Mouse (Mus musculus): ENCODE measurements around the gene 6430548M08Rik. TPM values are rescaled to one million over a fixed set of nuclear protein-coding genes. Genes with fewer than 3 reads are reported as not detected.

Gene 6430548M08Rik
- total and polyA plus RNA-seq, 3 experiments = 0.05 to 4.4 TPM; not detected in 1

DNA sequence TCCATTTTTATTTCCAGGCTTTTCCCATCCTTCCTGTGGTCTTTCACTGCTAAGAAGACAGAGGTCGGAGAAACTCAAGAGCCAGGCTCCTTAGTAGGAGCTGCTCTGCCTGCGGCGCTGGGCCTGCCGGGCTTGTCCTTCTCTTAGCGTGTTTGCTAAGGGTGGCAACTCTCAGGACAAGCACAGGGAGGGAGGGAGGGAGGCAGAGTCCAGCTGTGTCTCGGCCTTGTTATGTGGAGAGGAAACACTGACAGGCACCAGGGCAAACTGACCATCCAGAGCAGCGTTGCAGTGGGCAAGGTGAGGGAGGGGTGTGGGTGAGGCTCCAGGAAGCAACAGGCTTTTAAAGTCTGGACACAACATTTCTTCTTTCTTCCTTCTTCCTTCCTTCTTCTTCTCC, 24.4 kb upstream of the 6430548M08Rik start:
- no peak for ATAC-seq (ENCODE audit: extremely low read depth, insufficient number of reproducible peaks, low FRiP score, poor library complexity, severe bottlenecking)
- H3K4me1 ChIP-seq (ENCODE audit: insufficient read depth, low read depth, low read length) = no peaks in the 10 kb centered on the region
- peaks cover 12% of the 10 kb centered on the region for H3K9me3 ChIP-seq (replicated peaks)
- H3K36me3 ChIP-seq (replicated peaks) = peaks cover 90% of the 10 kb centered on the region
- no peaks in the 10 kb centered on the region for H3K27me3 ChIP-seq (ENCODE audit: insufficient read depth, low read length)
- TF ChIP-seq CTCF (IDR thresholded peaks at IDR 0.05; ENCODE audit: low read depth, low read length) (no peak), POLR2AphosphoS5 (IDR thresholded peaks at IDR 0.05; ENCODE audit: insufficient replicate concordance, low read depth, low read length) (no peak), GATA2 (IDR thresholded peaks at IDR 0.05; ENCODE audit: borderline replicate concordance, low read depth, low read length) (no peak)
- DNase-seq (ENCODE audit: low spot score) = no peak
- H3K4me3 ChIP-seq (ENCODE audit: low read depth, low read length) = no peak overlapping the region

DNA sequence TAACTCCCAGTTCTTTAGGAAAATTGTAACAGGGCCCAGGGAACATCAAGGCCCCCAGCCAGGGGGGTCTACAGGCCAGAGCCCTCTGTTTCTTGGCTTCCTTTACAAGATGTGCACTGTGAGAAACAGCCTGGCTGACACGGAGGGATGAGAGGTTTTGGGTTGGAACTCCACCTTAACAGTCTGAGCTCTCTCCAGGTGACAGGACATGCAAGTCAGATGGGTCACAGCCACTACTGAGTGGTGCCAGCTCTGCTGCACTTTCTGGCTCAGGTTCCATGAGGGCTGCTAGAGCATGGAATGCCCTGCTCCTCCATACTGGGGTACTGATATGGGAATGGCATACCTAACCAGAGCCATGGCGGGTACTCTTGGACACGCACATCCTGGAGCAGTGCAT, 22.9 kb upstream of the 6430548M08Rik start:
- peaks cover 12% of the 10 kb centered on the region for H3K9me3 ChIP-seq (replicated peaks)
- DNase-seq (ENCODE audit: low spot score) = no peak
- ATAC-seq (ENCODE audit: extremely low read depth, insufficient number of reproducible peaks, low FRiP score, poor library complexity, severe bottlenecking) = no peak
- H3K4me3 ChIP-seq (ENCODE audit: low read depth, low read length) = no peak overlapping the region
- no peaks in the 10 kb centered on the region for H3K4me1 ChIP-seq (ENCODE audit: insufficient read depth, low read depth, low read length)
- H3K27me3 ChIP-seq (ENCODE audit: insufficient read depth, low read length) = no peaks in the 10 kb centered on the region
- TF ChIP-seq GATA2 (IDR thresholded peaks at IDR 0.05; ENCODE audit: borderline replicate concordance, low read depth, low read length) = no peak
- TF ChIP-seq CTCF (IDR thresholded peaks at IDR 0.05; ENCODE audit: low read depth, low read length) = no peak
- TF ChIP-seq POLR2AphosphoS5 (IDR thresholded peaks at IDR 0.05; ENCODE audit: insufficient replicate concordance, low read depth, low read length) = no peak
- peaks cover 90% of the 10 kb centered on the region for H3K36me3 ChIP-seq (replicated peaks)

DNA sequence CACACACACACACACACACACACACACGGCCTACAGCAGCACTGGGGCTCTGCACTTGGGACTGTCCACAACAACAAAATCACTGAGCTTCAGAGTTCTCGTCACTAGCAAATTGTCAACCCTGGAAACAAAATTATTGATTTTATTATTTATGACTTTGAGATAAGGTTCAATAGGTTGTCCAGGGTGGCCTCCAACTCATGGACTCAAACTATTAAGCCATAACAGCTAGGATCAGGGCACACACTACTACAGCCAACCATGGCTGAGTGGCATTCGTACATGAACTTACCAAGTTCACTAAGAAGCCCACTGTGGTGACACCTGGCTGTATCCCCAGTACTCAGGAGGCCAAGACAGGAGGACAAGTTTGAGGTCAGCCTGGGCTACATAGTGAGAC, 20.8 kb upstream of the 6430548M08Rik start:
- Histone ChIP-seq H3K4me3 (ENCODE audit: low read depth, low read length) (no peak overlapping the region), H3K36me3 (replicated peaks) (peaks cover 90% of the 10 kb centered on the region), H3K4me1 (ENCODE audit: insufficient read depth, low read depth, low read length) (peaks cover 12% of the 10 kb centered on the region; the same call in 1 of the 2 replicates), H3K9me3 (replicated peaks) (peaks cover 12% of the 10 kb centered on the region), H3K27me3 (ENCODE audit: insufficient read depth, low read length) (no peaks in the 10 kb centered on the region)
- no peak for ATAC-seq (ENCODE audit: extremely low read depth, insufficient number of reproducible peaks, low FRiP score, poor library complexity, severe bottlenecking)
- TF ChIP-seq CTCF (IDR thresholded peaks at IDR 0.05; ENCODE audit: low read depth, low read length) (no peak), TAL1 (conservative IDR thresholded peaks at IDR 0.05; ENCODE audit: low read depth, low read length) (no peak), GATA1 (IDR thresholded peaks at IDR 0.05; ENCODE audit: borderline replicate concordance, low read length) (no peak), GATA2 (IDR thresholded peaks at IDR 0.05; ENCODE audit: borderline replicate concordance, low read depth, low read length) (no peak)
- no peak for DNase-seq (ENCODE audit: low spot score)

DNA sequence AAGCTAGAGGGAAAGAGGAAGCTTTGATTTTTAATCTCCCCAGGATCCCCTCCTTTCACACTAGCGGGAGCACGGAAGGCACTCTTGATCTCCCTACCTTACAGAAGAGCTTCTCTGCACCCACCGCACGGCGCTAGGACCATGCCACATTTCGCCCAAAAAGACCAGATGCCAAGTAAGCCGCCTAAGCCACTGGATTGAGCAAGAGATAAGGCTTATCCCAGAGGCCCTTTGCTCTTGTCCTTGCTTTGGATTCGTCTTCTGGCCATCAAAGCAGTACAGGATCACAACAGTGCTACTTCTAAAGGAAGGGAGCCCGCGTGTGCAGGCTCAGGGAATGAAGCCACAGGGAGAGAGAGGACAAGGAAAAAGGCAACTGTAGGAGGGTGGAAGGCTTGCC, 19.2 kb upstream of the 6430548M08Rik start:
- TF ChIP-seq GATA2 (IDR thresholded peaks at IDR 0.05; ENCODE audit: borderline replicate concordance, low read depth, low read length) (no peak), POLR2AphosphoS5 (IDR thresholded peaks at IDR 0.05; ENCODE audit: insufficient replicate concordance, low read depth, low read length) (no peak), CTCF (IDR thresholded peaks at IDR 0.05; ENCODE audit: low read depth, low read length) (no peak), TAL1 (conservative IDR thresholded peaks at IDR 0.05; ENCODE audit: low read depth, low read length) (no peak), GATA1 (IDR thresholded peaks at IDR 0.05; ENCODE audit: borderline replicate concordance, low read length) (no peak)
- DNase-seq (ENCODE audit: low spot score) (no peak), ATAC-seq (ENCODE audit: extremely low read depth, insufficient number of reproducible peaks, low FRiP score, poor library complexity, severe bottlenecking) (no peak)
- Histone ChIP-seq H3K36me3 (replicated peaks) (peaks cover 90% of the 10 kb centered on the region), H3K27me3 (ENCODE audit: insufficient read depth, low read length) (no peaks in the 10 kb centered on the region), H3K4me3 (ENCODE audit: low read depth, low read length) (no peak overlapping the region), H3K9me3 (replicated peaks) (peaks cover 12% of the 10 kb centered on the region), H3K4me1 (ENCODE audit: insufficient read depth, low read depth, low read length) (peaks cover 26% of the 10 kb centered on the region)

DNA sequence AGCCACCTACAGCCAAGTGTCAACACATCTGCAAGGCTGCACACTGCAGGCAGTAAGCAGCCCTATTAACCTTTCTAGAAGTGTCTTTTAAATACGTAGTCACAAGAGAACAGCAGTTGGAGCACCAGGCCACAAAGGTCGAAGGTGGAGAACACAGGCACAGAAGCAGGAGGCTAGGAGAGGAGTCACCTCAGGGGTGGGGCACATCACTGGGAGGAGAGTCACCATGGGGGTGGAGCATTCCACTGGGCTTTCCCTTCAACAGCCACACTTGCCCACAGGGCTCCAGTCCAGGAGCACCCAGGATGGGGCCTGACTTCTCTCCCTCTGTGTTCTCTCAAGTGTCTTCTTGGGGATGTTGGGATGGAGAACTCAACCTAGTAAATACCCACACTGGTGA, 17.5 kb upstream of the 6430548M08Rik start:
- no peak overlapping the region for H3K4me3 ChIP-seq (ENCODE audit: low read depth, low read length)
- no peak for ATAC-seq (ENCODE audit: extremely low read depth, insufficient number of reproducible peaks, low FRiP score, poor library complexity, severe bottlenecking)
- peaks cover 75% of the 10 kb centered on the region for H3K36me3 ChIP-seq (replicated peaks)
- TF ChIP-seq GATA1 (IDR thresholded peaks at IDR 0.05; ENCODE audit: borderline replicate concordance, low read length) (no peak), GATA2 (IDR thresholded peaks at IDR 0.05; ENCODE audit: borderline replicate concordance, low read depth, low read length) (no peak), CTCF (IDR thresholded peaks at IDR 0.05; ENCODE audit: low read depth, low read length) (no peak), TAL1 (conservative IDR thresholded peaks at IDR 0.05; ENCODE audit: low read depth, low read length) (no peak), POLR2AphosphoS5 (IDR thresholded peaks at IDR 0.05; ENCODE audit: insufficient replicate concordance, low read depth, low read length) (no peak)
- no peaks in the 10 kb centered on the region for H3K27me3 ChIP-seq (ENCODE audit: insufficient read depth, low read length)
- peaks cover 12% of the 10 kb centered on the region for H3K9me3 ChIP-seq (replicated peaks)
- no peak for DNase-seq (ENCODE audit: low spot score)
- H3K4me1 ChIP-seq (ENCODE audit: insufficient read depth, low read depth, low read length) = peaks cover 35% of the 10 kb centered on the region

DNA sequence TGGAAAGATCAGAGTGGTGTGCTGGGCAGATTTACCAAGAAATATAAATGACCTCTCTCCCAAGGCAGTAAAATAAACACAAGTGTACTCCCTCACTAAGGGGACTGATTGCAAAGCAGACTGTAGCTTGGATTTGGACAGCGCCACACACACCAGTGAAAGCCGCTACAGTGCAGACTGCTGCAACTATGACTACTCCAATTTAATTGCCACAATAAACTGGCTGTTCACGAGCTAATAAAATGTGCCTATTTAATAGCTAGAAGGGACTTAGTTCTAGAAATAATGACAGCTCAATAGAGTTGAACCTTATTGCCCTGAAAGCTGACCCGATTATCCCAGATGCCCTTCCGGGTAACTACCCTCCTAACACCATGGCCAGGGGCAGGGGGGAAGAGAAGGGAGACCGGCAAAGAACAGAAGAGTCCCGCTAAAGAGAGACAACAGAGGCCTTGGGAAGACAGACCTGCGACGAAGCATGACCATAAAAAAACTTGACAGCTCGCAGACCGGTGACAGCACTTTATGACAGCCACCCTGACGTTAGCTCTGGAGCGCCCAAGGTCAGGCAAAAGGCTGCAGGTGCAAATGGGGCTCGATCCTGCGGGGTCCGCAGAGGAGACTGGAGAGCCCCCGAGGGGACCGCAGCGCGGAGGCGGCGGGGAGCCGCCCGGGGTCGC, 13.4 kb upstream of the 6430548M08Rik start:
- ATAC-seq (ENCODE audit: extremely low read depth, insufficient number of reproducible peaks, low FRiP score, poor library complexity, severe bottlenecking) (no peak), DNase-seq (ENCODE audit: low spot score) (peak; percentile 16)
- H3K4me1 ChIP-seq (ENCODE audit: insufficient read depth, low read depth, low read length) = peaks cover 68% of the 10 kb centered on the region
- TF ChIP-seq TAL1 (conservative IDR thresholded peaks at IDR 0.05; ENCODE audit: low read depth, low read length) (no peak), GATA1 (IDR thresholded peaks at IDR 0.05; ENCODE audit: borderline replicate concordance, low read length) (no peak), POLR2AphosphoS5 (IDR thresholded peaks at IDR 0.05; ENCODE audit: insufficient replicate concordance, low read depth, low read length) (no peak), GATA2 (IDR thresholded peaks at IDR 0.05; ENCODE audit: borderline replicate concordance, low read depth, low read length) (no peak), CTCF (IDR thresholded peaks at IDR 0.05; ENCODE audit: low read depth, low read length) (no peak)
- peaks cover 65% of the 10 kb centered on the region for H3K36me3 ChIP-seq (replicated peaks)
- H3K27me3 ChIP-seq (ENCODE audit: insufficient read depth, low read length) = no peaks in the 10 kb centered on the region
- H3K4me3 ChIP-seq (ENCODE audit: low read depth, low read length) = peak overlapping the region; percentile 89
- H3K9me3 ChIP-seq (replicated peaks) = no peaks in the 10 kb centered on the region
